Mouse (Mus musculus): Measurements from ENCODE around the gene Lemd1.

The Lemd1 gene

DNA sequence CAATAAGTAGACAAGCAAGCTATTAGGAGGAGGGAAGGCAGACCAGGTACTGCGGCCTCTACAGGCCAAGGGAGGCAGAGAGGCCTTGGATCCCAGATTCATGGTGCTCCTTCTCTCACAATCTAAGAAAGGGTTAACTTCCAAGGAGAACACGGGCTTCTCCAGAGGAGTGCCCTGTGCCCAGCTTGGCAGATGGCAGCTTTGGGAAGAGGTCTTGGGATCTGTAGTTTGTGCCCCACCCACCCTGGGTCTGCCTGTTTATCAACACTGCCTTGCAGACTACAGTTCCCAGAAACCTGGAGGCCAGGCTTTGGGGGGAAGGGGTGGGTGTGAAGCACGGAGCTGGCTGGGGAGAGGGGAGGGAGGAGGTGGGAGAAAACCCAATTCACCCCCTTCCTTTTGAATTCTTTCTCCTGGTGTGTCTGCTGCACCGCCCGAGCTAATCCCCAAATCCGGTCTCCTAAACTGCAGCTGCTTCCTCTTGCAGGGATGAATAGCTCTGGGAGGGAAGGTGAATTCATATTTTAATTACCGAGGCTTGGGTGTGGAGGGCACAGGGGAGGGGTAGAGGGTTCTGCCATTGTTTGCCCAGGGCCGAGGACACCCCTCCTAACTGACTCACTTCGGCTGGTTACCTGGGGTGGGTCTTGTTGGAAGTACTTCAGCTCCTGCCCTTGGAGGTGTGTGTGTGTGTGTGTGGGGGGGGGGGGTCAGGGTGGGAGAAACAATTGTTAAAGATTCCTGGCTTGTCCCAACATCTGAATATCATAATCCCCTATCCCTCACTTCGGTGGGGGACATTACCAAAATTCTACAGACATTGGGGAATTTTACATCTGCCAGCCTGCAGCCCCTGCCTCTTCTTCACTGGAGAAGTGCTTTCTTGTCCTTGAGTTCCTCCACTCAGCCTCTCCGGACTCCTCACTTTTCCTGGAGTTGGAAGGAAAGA lies 9.6 kb downstream of the Lemd1 start:
- in situ Hi-C loops (cut with MboI, MseI) = no loop called here

DNA sequence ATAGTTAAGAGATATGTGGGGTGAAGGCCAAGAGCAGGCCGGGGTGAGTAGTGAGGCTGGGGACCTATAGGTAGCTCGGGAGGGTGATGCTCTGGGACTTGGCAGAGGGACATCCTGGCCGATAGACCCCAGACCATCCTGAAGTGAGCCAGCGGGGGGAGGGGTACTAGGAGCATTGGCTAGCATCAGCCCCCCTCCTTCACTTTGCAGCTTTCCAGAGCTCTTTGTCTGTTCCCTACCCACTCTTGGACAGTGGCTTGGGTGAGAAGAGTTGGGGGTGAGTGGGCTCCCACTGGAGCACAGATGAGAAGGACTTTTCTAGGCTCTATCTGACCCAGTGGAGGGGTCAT lies 10.3 kb downstream of the Lemd1 start:
- in situ Hi-C loops (cut with MboI, MseI) = no loop called here

GRCm38 (mm10) chr1:132201936-132202335 lies 10.7 kb downstream of the Lemd1 start:
- in situ Hi-C loops (cut with MboI, MseI) = no loop called here

GRCm38 (mm10) chr1:132202771-132203170 lies 11.5 kb downstream of the Lemd1 start:
- in situ Hi-C loops (cut with MboI, MseI) = no loop called here

GRCm38 (mm10) chr1:132205958-132206357 lies 14.7 kb downstream of the Lemd1 start:
- in situ Hi-C loops (cut with MboI, MseI) = no loop called here

DNA sequence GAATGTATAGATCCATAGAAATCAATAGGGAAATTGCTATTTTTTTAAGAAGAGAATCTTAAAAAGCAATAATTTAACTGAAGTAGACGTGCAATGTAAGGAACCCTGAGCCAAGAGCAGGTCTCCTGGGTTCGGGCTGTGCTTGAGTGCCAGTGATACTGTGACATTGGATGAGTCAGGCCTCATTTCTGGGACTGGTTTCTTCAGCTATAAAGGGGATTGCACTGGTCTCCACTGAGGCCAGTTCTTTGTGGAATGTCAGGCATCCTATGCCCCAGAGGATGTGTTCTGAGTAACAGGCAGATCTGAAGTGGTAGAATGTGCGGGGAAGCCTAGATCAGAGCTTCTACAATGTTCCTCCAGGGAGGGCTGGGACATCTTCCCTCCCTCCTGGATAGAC lies 15.6 kb downstream of the Lemd1 start:
- in situ Hi-C loops (cut with MboI, MseI) = no loop called here

GRCm38 (mm10) chr1:132208154-132208553 lies 16.9 kb downstream of the Lemd1 start:
- in situ Hi-C loops (cut with MboI, MseI) = no loop called here

GRCm38 (mm10) chr1:132209400-132209799 lies 18.2 kb downstream of the Lemd1 start:
- in situ Hi-C loops (cut with MboI, MseI) = no loop called here

- in situ Hi-C loops (cut with MboI, MseI) = loop anchor here (5.0 kb wide), 1 partner anchor 89 kb away; no protein-coding TSS in a partner anchor
Observed at GRCm38 (mm10) chr1:132210922-132211321, 19.7 kb downstream of the Lemd1 start.

- in situ Hi-C loops (cut with MboI, MseI) = loop anchor here (5.0 kb wide), 1 partner anchor 89 kb away; no protein-coding TSS in a partner anchor
Observed at GRCm38 (mm10) chr1:132211672-132212071, 20.4 kb downstream of the Lemd1 start.

DNA sequence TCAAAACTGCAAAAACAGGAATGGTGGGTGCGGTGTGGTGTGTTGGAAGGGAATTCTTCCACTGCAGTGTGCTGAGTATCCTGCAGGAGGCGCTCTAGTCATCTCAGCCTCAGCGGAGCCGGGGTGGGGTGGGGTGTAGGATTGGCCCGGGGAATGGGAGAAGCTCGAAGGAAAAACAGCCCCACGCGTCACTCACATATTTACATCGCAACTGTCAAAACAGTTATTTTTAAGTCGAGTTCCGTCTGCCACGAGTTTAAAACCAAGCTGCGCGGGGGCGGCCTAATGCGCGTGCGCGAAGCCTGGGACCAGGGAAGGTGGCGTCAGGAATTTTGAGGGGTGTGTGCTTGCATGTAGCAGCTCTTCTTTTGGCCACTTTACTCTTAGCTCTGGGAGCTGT lies 21.0 kb downstream of the Lemd1 start:
- in situ Hi-C loops (cut with MboI, MseI) = loop anchor here (5.0 kb wide), 1 partner anchor 90 kb away; no protein-coding TSS in a partner anchor

DNA sequence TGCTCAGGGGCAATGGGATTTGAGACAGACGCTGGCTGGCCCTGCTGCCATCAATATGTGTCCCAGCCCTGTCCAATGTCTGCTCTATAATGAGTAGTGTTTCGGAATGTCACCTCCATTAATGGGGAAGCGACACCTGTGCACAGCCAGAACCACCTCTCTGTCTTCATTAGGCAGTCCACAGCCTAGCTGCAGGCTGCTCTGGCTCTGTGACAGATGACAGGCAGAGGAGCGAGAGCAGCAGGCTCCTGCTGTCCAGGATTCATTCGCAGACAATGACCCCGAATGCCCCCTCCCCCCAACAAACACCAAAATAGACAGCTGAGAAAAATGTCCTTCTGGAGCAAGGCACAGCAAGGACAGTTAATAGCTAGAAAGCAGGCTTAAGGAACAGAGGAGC lies 21.8 kb downstream of the Lemd1 start:
- in situ Hi-C loops (cut with MboI, MseI) = loop anchor here (5.0 kb wide), 1 partner anchor 91 kb away; no protein-coding TSS in a partner anchor

DNA sequence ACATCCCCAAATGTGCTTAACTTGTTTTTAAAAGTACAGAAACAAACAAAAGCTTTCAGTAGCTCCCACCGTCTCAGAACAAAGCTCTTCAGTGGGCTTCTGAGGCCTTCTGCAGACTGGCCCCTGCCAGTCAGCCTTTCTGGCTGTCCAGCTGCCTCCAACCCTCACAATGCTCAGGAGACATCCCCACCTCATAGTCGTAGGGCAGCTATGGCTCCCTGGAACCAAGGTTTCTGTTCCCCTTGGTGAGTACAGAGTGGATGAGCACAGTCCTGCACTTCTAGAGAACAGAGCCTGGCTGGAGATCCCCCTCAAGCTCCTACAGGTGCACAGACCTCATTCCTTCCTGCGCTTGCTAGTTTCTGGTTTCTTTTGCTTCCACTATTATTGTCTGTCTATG lies 25.0 kb downstream of the Lemd1 start:
- in situ Hi-C loops (cut with MboI, MseI) = no loop called here

GRCm38 (mm10) chr1:132221627-132222026 lies 30.4 kb downstream of the Lemd1 start:
- in situ Hi-C loops (cut with MboI, MseI) = no loop called here

GRCm38 (mm10) chr1:132222166-132222565 lies 30.9 kb downstream of the Lemd1 start:
- in situ Hi-C loops (cut with MboI, MseI) = no loop called here

DNA sequence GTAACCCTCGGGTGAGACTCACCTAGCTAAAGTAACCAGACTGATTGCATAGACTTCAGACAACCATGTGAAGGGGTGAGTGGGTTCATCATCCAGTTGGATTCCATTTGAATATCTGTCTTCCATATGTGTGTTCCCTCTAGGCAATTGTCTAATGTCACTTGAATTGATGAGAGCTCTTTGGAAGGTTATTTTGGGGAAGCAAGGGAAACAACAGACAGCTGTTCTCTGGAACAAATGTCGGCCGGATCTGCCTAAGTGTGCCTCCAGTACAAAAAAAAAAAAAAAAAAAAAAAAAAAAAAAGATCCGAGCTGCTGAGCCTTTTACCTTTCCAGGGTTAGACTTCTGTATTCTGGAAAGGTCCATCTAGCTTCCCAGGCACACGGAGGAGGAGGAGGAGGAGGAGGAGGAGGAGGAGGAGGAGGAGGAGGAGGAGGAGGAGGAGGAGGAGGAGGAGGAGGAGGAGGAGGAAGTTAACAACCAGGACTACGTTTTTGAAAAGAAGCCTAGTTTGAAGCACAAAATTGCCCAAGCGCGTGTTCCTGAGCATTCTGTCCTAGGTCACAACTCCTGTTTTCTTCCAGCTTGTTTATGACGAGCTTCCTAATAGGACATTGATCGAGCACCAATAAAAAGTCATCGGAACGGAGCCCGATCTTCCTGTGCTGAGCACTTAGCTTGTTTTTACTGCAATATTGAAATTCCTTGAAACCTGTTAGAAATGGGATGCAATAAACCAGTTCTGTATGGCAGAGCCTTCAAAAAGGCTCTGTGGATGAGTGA lies 35.3 kb downstream of the Lemd1 start:
- in situ Hi-C loops (cut with MboI, MseI) = no loop called here

DNA sequence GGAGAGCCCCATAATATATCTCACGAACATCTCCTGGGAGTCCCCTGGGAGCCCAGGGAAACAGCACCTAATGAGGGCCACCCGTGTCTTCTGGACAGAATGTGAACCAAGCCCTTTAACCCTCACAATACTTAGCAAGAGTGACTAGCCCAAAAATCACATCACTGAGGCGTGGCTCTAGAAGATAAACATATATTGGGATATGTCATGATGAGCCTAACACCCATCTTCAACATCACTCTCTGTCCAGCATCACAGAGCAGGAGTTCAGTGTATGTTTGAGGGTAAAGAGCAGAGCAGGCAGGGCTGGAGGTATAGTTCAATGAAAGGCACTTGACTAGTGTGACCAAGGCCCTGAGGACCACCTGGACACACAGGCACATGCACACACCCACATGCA lies 38.4 kb downstream of the Lemd1 start, which contains the start of gene Gm10188:
TSS of gene Gm10188 (minus strand) at position 101 of the 400 bp plus-strand sequence.
- in situ Hi-C loops (cut with MboI, MseI) = no loop called here

- in situ Hi-C loops (cut with MboI, MseI) = no loop called here
Observed at GRCm38 (mm10) chr1:132231470-132232274, 40.4 kb downstream of the Lemd1 start.

DNA sequence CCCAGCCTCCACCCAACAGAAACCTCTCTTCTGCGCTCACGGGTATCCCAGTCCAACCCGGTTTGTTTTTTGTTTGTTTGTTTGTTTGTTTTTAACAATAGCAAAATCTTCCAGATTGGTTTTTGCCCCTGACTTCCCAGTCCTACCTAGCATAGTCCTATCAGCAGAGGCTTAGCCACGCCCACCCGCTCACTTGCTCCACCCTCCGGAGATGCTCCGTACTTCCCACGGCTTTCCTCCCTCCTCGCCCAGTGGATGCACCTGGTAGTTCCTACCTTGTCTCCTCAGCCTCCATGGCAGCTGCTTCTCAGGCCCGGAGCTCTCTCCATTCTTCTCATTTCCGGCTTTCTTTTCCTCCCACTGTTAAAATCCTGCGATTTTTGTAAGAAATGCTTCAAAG lies 42.3 kb downstream of the Lemd1 start:
- in situ Hi-C loops (cut with MboI, MseI) = no loop called here

DNA sequence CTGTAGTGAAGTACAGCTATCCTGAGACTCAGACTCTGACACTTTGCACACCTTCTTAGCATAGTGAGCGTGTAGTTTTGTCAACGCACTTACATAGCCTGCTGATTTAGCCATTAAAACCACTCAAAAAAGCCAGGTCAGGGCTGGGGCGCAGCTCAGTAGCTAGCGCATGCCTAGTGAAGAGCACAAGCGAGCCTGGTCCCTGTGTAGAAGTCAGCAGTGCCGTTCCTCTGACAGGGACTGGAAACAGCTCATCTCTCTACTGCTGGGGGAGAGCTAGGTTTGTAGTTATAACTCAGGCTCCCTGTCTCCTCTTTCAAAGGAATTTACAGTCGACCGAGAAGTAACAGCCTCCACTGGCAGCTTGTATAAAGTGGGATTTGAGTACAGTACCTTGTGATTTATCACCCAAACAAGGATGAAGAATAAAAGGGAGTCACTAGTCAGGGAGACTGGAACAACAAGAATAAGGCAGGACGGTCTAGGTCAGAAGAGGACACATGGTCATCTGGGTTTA lies 43.6 kb downstream of the Lemd1 start:
- in situ Hi-C loops (cut with MboI, MseI) = loop anchor here (5.0 kb wide), 1 partner anchor 73 kb away; no protein-coding TSS in a partner anchor

- in situ Hi-C loops (cut with MboI, MseI) = loop anchor here (5.0 kb wide), 1 partner anchor 75 kb away; no protein-coding TSS in a partner anchor
Observed at GRCm38 (mm10) chr1:132237585-132238159, 46.4 kb downstream of the Lemd1 start.

Measured in T-helper 1 cell (primary cell).